ENCODE assay signal across 25 mouse cellular contexts in the genomic region with DNA sequence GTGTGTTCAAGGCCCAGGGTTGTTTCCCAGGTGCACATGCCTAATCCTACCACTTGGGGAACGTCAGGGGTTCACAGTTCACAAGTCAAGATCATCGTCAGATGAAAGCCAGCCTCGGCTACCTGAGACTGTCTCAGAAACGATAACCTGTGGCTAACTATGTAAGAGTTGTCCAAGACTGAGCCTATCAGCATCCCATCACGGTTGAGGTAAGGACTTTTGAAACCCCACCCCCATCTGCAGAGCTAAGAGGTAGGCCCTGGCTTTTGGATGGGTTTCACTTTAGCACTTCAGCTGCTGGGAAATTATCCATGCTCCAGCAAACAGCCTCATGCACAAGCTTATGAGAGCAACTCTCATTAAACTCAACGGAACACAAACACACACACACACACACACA.
"Had no signal": no experiment of that assay in that cellular context is flagged by ENCODE, and none has a peak within 500 bp of the region (broad histone marks: within the 10 kb centered on the region; RNA-seq: fewer than 3 reads in every experiment).

No protein-coding gene starts in this region.

- DNase-seq: kidney, adult 11 months; kidney, adult 8-10 months; kidney, postnatal 10 days; kidney, postnatal 36 days; liver; lung, adult 18-20 months; lung, postnatal 10 days; lung, postnatal 36 days; midbrain, embryonic 14.5 days; right cerebral cortex, adult 18-20 months; right cerebral cortex, postnatal 14 days; right cerebral cortex, postnatal 4 days; thymus, adult 2 months; thymus, postnatal 14 days; thymus, postnatal 4 days had no signal

- H3K4me1 ChIP-seq: megakaryocyte, embryonic 14.5 days had no signal

- H3K9ac ChIP-seq: kidney, embryonic 15.5 days; limb, embryonic 13.5 days; liver, embryonic 12.5 days; liver, embryonic 15.5 days; lung, embryonic 15.5 days; neural tube, embryonic 13.5 days had no signal

- H3K9me3 ChIP-seq: kidney, embryonic 15.5 days; limb, embryonic 10.5 days; limb, embryonic 13.5 days; liver, embryonic 12.5 days; liver, embryonic 15.5 days; lung, embryonic 15.5 days; midbrain, embryonic 10.5 days; neural tube, embryonic 13.5 days had no signal

- H3K36me3 ChIP-seq: kidney, embryonic 15.5 days; limb, embryonic 10.5 days; limb, embryonic 13.5 days; liver, embryonic 12.5 days; liver, embryonic 15.5 days; lung, embryonic 15.5 days; midbrain, embryonic 10.5 days; neural tube, embryonic 13.5 days had no signal

- H3K27ac ChIP-seq: kidney, embryonic 15.5 days; limb, embryonic 10.5 days; limb, embryonic 13.5 days; liver, embryonic 12.5 days; liver, embryonic 15.5 days; lung, embryonic 15.5 days; midbrain, embryonic 10.5 days; neural tube, embryonic 13.5 days; stomach, postnatal 0 days had no signal

- H3K4me2 ChIP-seq: kidney, embryonic 15.5 days; limb, embryonic 13.5 days; liver, embryonic 12.5 days; liver, embryonic 15.5 days; lung, embryonic 15.5 days; neural tube, embryonic 13.5 days had no signal

- ATAC-seq: liver, embryonic 12.5 days had no signal

- H3K27me3 ChIP-seq: kidney, embryonic 15.5 days; limb, embryonic 13.5 days; liver, embryonic 12.5 days; liver, embryonic 15.5 days; lung, embryonic 15.5 days; megakaryocyte, embryonic 14.5 days; neural tube, embryonic 13.5 days had no signal

- H3K4me3 ChIP-seq: kidney, embryonic 15.5 days; limb, embryonic 10.5 days; limb, embryonic 13.5 days; liver, embryonic 12.5 days; liver, embryonic 15.5 days; lung, embryonic 15.5 days; megakaryocyte, embryonic 14.5 days; midbrain, embryonic 10.5 days; neural tube, embryonic 13.5 days had no signal
